Mouse (Mus musculus) cerebellum, postnatal 36 days (tissue): ENCODE measurements at regions not wholly inside any gene's neighbourhood (a gene's known extent, or its start where the extent isn't known, plus 50 kb on each side); places are given as distances from the start of the nearest gene placed in this dataset.

Experiments
- DNase-seq, 2 experiments: peaks; one replicate each; pipeline ENCODE4 v3.0.0; 2021 to 2022; ENCODE audit warnings: mixed read lengths in 2 of 2

GRCm38 (mm10) chr1:13938344-13938743, 2154.8 kb downstream of the 4930444P10Rik start:
- DNase-seq, result no peak

- DNase-seq, result peak in 1 of 2 experiments; percentile 2
Observed at GRCm38 (mm10) chr1:13935938-13936491, 2157.1 kb downstream of the 4930444P10Rik start.

GRCm38 (mm10) chr1:13928679-13929078, 2164.4 kb downstream of the 4930444P10Rik start:
- DNase-seq, result no peak

GRCm38 (mm10) chr1:13927964-13928363, 2165.2 kb downstream of the 4930444P10Rik start:
- no peak for DNase-seq

- DNase-seq, result no peak
Observed at GRCm38 (mm10) chr1:13925994-13926393, 2167.1 kb downstream of the 4930444P10Rik start.

GRCm38 (mm10) chr1:13915216-13915615, 2177.9 kb downstream of the 4930444P10Rik start:
- no peak for DNase-seq

- no peak for DNase-seq
Observed at GRCm38 (mm10) chr1:13879126-13879525, 2214.0 kb downstream of the 4930444P10Rik start.

- no peak for DNase-seq
Observed at GRCm38 (mm10) chr1:13873925-13874324, 2219.2 kb downstream of the 4930444P10Rik start.

- DNase-seq, result no peak
Observed at GRCm38 (mm10) chr1:13872536-13872935, 2220.6 kb downstream of the 4930444P10Rik start.

- no peak for DNase-seq
Observed at GRCm38 (mm10) chr1:13870631-13871286, 2222.4 kb downstream of the 4930444P10Rik start.

GRCm38 (mm10) chr1:13865713-13866112, 2227.4 kb downstream of the 4930444P10Rik start:
- DNase-seq, result no peak

GRCm38 (mm10) chr1:13863712-13864111, 2229.4 kb downstream of the 4930444P10Rik start:
- no peak for DNase-seq

- DNase-seq, result no peak
Observed at GRCm38 (mm10) chr1:13861070-13861511, 2232.0 kb downstream of the 4930444P10Rik start.

GRCm38 (mm10) chr1:13860469-13860868, 2232.7 kb downstream of the 4930444P10Rik start:
- DNase-seq, result no peak

GRCm38 (mm10) chr1:13859723-13860122, 2233.4 kb downstream of the 4930444P10Rik start:
- no peak for DNase-seq

- DNase-seq, result no peak
Observed at GRCm38 (mm10) chr1:13858371-13859018, 2234.6 kb downstream of the 4930444P10Rik start.

GRCm38 (mm10) chr1:13856998-13857397, 2236.1 kb downstream of the 4930444P10Rik start:
- DNase-seq, result no peak

GRCm38 (mm10) chr1:13851144-13851543, 2242.0 kb downstream of the 4930444P10Rik start:
- DNase-seq, result no peak

- DNase-seq, result no peak
Observed at GRCm38 (mm10) chr1:13849071-13849470, 2244.1 kb downstream of the 4930444P10Rik start.

GRCm38 (mm10) chr1:13846336-13846865, 2246.7 kb downstream of the 4930444P10Rik start:
- no peak for DNase-seq

GRCm38 (mm10) chr1:13840309-13840622, 2252.9 kb downstream of the 4930444P10Rik start:
- DNase-seq, result no peak

- DNase-seq, result no peak
Observed at GRCm38 (mm10) chr1:13839619-13840308, 2253.4 kb downstream of the 4930444P10Rik start.
